14 mouse cellular contexts compared by ENCODE assay signal in genomic region chr11:46461931-46462330, GRCm38 (mm10). TPM values are rescaled to one million over a fixed set of nuclear protein-coding genes. Genes with fewer than 3 reads are reported as not detected.
DNase-seq lines count a peak whose midpoint lies in the region; ATAC-seq and TF ChIP-seq lines count a peak whose summit lies in the region.
"Had no signal": no experiment of that assay in that cellular context is flagged by ENCODE, and none has a peak within 500 bp of the region (broad histone marks: within the 10 kb centered on the region; RNA-seq: fewer than 3 reads in every experiment).

No protein-coding gene starts in this region.

- intact Hi-C loops in heart, adult 2 months (cut with DNase I): no loop called here

- no peak for TF ChIP-seq CTCF in heart, adult 2 months (IDR thresholded peaks at IDR 0.05)
- TF ChIP-seq CTCF in spleen, adult 2 months (IDR thresholded peaks at IDR 0.05; ENCODE audit: extremely low read depth, insufficient read depth, insufficient read length, insufficient replicate concordance): no peak

- TF ChIP-seq EP300 in heart, adult 2 months (IDR thresholded peaks at IDR 0.05; ENCODE audit: insufficient read depth, low read depth, low read length): no peak

- H3K4me3 ChIP-seq in heart, adult 2 months: no peak overlapping the region
- no peak overlapping the region for H3K4me3 ChIP-seq in spleen, adult 2 months (ENCODE audit: extremely low read depth, insufficient read depth, insufficient read length)
- no peak overlapping the region for H3K4me3 ChIP-seq in midbrain, embryonic 13.5 days (replicated peaks)
- H3K4me3 ChIP-seq: forebrain, embryonic 13.5 days; limb, embryonic 13.5 days had no signal

- WGBS in heart, adult 2 months: 41% methylated on average over 5 of the region's 5 CpGs
- 30% methylated on average over 5 of the region's 5 CpGs for WGBS in spleen, adult 2 months
- WGBS in midbrain, embryonic 13.5 days: 67% methylated on average over 5 of the region's 5 CpGs

- H3K9ac ChIP-seq in heart, adult 2 months (ENCODE audit: low read depth, low read length): no peak overlapping the region
- no peak overlapping the region for H3K9ac ChIP-seq in midbrain, embryonic 13.5 days (replicated peaks)
- H3K9ac ChIP-seq: forebrain, embryonic 13.5 days; hindbrain, embryonic 14.5 days; limb, embryonic 13.5 days had no signal

- no peak overlapping the region for H3K27ac ChIP-seq in heart, adult 2 months
- peak overlapping the region; percentile 58 for H3K27ac ChIP-seq in spleen, adult 2 months (ENCODE audit: insufficient read depth, low read length)
- no peak overlapping the region for H3K27ac ChIP-seq in midbrain, embryonic 13.5 days
- H3K27ac ChIP-seq: forebrain, embryonic 13.5 days; hindbrain, embryonic 14.5 days; limb, embryonic 13.5 days had no signal

- no peaks in the 10 kb centered on the region for H3K4me1 ChIP-seq in heart, adult 2 months (ENCODE audit: control insufficient read depth, insufficient read depth, low read length)
- H3K4me1 ChIP-seq in spleen, adult 2 months (ENCODE audit: control insufficient read depth, insufficient read depth, insufficient read length): peaks cover 3% of the 10 kb centered on the region; the same call in 1 of the 2 replicates
- H3K4me1 ChIP-seq in midbrain, embryonic 13.5 days (replicated peaks): no peaks in the 10 kb centered on the region
- H3K4me1 ChIP-seq: forebrain, embryonic 13.5 days had no signal

- H3K79me2 ChIP-seq in heart, adult 2 months (replicated peaks; ENCODE audit: control insufficient read depth, insufficient read depth, low read length): no peaks in the 10 kb centered on the region

- DNase-seq in heart, adult 11 months: peak; percentile 73
- DNase-seq in heart, adult 2 months: no peak
- no peak for DNase-seq in spleen, adult 2 months (ENCODE audit: low read depth in 1 of 2, low spot score in 2 of 2)
- no peak for DNase-seq in spleen, adult 18-20 months
- DNase-seq in thymus, postnatal 14 days: no peak
- no peak for DNase-seq in gastrocnemius, postnatal 25 days
- DNase-seq: cerebellum, adult 11 months; gastrocnemius, postnatal 36 days; kidney, adult 9 months had no signal

- TF ChIP-seq POLR2A in heart, adult 2 months (IDR thresholded peaks at IDR 0.05; ENCODE audit: insufficient read depth, low read depth, low read length): no peak
- TF ChIP-seq POLR2A in spleen, adult 2 months (IDR thresholded peaks at IDR 0.05; ENCODE audit: low read depth, low read length): no peak

- no peaks in the 10 kb centered on the region for H3K36me3 ChIP-seq in heart, adult 2 months (ENCODE audit: control insufficient read depth, insufficient read depth, low read length)
- no peaks in the 10 kb centered on the region for H3K36me3 ChIP-seq in spleen, adult 2 months (ENCODE audit: control insufficient read depth, insufficient read depth, low read length)
- no peaks in the 10 kb centered on the region for H3K36me3 ChIP-seq in midbrain, embryonic 13.5 days
- H3K36me3 ChIP-seq: limb, embryonic 13.5 days had no signal

- H3K4me2 ChIP-seq in midbrain, embryonic 13.5 days (replicated peaks): no peak overlapping the region
- H3K4me2 ChIP-seq: forebrain, embryonic 13.5 days; hindbrain, embryonic 14.5 days; limb, embryonic 13.5 days had no signal

- no peaks in the 10 kb centered on the region for H3K9me3 ChIP-seq in midbrain, embryonic 13.5 days
- H3K9me3 ChIP-seq: forebrain, embryonic 13.5 days; limb, embryonic 13.5 days had no signal

- H3K27me3 ChIP-seq in heart, adult 2 months (ENCODE audit: control insufficient read depth, insufficient read depth, low read length): no peaks in the 10 kb centered on the region
- H3K27me3 ChIP-seq in spleen, adult 2 months (ENCODE audit: control insufficient read depth, insufficient read depth, low read length): no peaks in the 10 kb centered on the region
- no peaks in the 10 kb centered on the region for H3K27me3 ChIP-seq in midbrain, embryonic 13.5 days
- H3K27me3 ChIP-seq: forebrain, embryonic 13.5 days; limb, embryonic 13.5 days had no signal

- ATAC-seq in inflammation-experienced regulatory T-cells, adult 6 months: peak; percentile 50
- no peak for ATAC-seq in midbrain, embryonic 13.5 days
- ATAC-seq: forebrain, embryonic 13.5 days had no signal

RNA-seq across cellular contexts. Expression of gene Havcr2, which starts 7.2 kb away (rescaled TPM):
- under 1 TPM; 0.31 to 0.48 TPM for total RNA-seq in heart, adult 2 months (2021)
- 0.08 TPM in 1 of 2 replicates, not detected in the other for polyA plus RNA-seq in heart, adult 2 months (2012; rRNA removed)
- polyA plus RNA-seq in spleen, adult 2 months (2012; rRNA removed): 2.5 and 3.2 TPM in 2 replicates
- 10 to 100 TPM in 1 of 3 experiments, 1 to 10 TPM in 2; 1.6 to 47.0 (median 2.3) TPM for polyA plus RNA-seq in inflammation-experienced regulatory T-cells, adult 6 months (2017; shearing (Covaris generic))
- polyA plus RNA-seq in midbrain, embryonic 13.5 days (2015; fragmentation: Nextera tagmentation; extraction: Ambion mirVana): 0.08 and 0.11 TPM in 2 replicates
- total RNA-seq in gastrocnemius, postnatal 25 days (2021): not detected
- total RNA-seq: gastrocnemius, postnatal 36 days had no signal

RNA-seq across cellular contexts. Expression of gene Med7, which starts 25.2 kb away (rescaled TPM):
- 10 to 100 TPM; 16.8 to 17.1 TPM for total RNA-seq in heart, adult 2 months (2021)
- 8.1 and 16.5 TPM in 2 replicates for polyA plus RNA-seq in heart, adult 2 months (2012; rRNA removed)
- polyA plus RNA-seq in spleen, adult 2 months (2012; rRNA removed): 14.7 and 21.0 TPM in 2 replicates
- polyA plus RNA-seq in inflammation-experienced regulatory T-cells, adult 6 months (2017; shearing (Covaris generic)): 10 to 100 TPM; 35.9 to 39.6 (median 37.9) TPM
- polyA plus RNA-seq in midbrain, embryonic 13.5 days (2015; fragmentation: Nextera tagmentation; extraction: Ambion mirVana): 81.3 and 83.7 TPM in 2 replicates
- total RNA-seq in gastrocnemius, postnatal 25 days (2021): 10 to 100 TPM; 13.6 to 16.1 TPM
